Mouse (Mus musculus): ENCODE data around the gene Rangap1.
"Not testable (repeated sequence)": the region's sequence is repeated elsewhere in the genome, so short reads cannot be mapped to it uniquely, and the experiment has no call there.

The Rangap1 gene

DNA sequence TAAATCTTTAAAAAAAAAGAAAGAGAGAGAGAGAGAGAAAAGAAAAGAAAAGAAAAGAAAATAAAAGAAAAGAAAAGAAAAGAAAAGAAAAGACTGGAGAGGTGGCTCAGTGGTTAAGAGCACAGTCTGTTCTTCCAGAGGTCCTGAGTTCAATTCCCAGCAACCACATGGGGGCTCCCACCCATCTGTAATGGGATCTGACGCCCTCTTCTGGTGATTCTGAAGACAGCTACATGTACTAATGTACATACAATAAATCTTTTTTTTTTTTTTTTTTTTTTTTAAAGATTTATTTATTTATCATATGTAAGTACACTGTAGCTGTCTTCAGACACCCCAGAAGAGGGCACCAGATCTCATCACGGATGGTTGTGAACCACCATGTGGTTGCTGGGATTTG, 3.0 kb downstream of the Rangap1 start:
- DNase-seq (ENCODE audit: low spot score), result not testable (repeated sequence)

DNA sequence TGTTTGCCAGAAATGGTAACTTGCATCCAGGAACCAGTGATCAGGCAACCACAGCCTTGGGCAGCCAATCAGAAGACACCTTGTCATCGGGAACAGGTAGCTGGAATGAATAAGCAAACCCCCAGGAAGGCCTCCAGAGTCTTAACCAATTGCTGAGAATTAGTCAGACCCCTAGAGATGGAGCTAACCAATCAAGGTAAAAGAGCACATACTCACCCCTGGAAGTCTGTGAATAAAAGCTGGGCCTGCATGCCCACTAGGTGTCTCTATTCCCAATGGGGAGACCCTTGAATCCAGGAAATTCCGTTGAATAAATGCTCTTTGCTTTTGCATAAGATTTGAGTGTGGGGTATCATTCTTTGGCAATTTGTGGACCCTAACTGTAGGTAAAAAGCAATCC, 5.4 kb downstream of the Rangap1 start:
- DNase-seq (ENCODE audit: low spot score), result peak; percentile 39

DNA sequence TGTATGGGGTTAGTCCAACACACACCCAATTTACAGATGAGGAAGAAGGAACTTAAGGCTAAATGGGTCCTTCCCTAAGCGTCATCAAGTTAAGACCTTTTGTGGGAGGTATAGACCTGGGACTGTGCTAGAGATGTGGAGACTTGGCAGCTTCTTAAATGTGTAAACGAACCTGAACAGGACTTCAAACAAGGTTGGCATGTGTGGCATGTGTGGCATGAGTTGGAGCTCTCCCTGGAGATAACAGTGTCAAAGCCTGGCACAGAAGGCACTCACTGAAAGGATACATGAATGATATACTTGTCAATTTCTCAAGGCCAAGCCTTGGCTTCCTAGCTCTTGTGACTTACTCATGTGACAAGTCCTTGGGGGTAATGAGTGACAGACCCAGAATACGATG, 6.0 kb downstream of the Rangap1 start:
- DNase-seq (ENCODE audit: low spot score), result no peak

DNA sequence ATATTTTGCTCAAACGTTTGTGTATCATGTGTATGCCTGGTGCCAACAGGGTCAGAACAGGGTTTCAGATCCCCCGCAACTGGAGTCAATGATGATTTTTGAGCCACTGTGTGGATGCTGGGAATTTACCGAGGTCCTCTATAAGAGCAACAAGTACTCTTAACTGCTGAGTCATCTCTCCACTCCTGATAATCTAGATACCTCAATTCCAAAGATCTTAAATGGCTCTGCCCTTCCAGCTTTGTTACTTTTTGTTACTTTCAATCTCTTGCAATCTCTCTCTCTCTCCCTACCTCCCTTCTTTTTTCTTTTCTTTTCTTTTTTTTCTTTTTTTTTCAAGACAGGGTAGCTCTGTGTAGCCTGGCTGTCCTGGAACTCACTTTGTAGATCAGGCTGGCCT, 10.3 kb downstream of the Rangap1 start:
- DNase-seq (ENCODE audit: low spot score), result no peak

- peak; percentile 100 for DNase-seq (ENCODE audit: low spot score)
These were observed 15.3 kb downstream of the Rangap1 start for GRCm38 (mm10) chr15:81729792-81730635.

DNA sequence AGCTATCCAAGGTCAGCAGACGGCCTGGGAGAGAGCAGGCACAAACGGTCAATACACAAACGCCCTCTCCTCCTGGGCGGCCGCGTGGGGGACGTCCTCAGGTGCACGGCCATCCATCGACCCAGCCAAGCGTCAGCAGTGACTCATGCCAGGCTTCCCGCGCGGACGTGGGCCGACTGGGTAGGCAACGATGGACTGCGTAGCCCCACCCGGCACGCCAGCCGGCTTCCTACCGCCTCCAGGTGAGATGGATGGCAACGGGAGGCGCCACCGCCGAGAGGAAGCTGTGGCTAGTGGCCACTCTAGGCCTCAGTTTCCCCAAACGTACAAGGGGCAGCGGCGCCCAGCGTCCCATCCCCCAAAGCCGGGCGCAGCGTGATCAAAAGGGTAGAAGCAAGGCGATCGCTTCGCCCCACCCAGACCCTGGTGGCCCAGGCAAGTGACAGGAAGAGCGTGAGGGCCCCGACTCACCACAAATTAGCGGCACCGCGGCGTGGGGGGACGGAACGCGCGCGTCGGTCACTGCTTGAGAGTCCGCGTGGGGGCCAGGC, 16.0 kb downstream of the Rangap1 start:
- DNase-seq (ENCODE audit: low spot score), result peak; percentile 75

DNA sequence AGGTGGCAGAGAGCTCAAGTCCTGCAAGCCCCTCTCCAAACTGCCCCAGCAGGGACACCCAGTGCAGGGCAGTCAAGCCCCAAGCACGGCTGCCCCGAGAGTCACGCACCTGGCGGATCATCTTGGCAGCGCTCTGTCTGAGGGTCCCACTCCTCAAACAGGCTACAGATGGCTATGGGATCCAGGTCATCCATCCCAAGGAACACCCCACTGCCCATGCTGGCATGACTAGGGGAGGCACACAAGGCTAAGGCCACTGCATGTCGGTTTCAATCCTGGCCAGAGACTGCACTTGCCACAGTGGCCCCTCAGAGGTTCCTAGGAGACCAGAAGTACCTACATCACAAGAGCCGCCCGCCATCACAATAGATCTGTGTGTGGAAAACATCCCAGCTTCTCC, 19.4 kb downstream of the Rangap1 start:
- no peak for DNase-seq (ENCODE audit: low spot score)

DNA sequence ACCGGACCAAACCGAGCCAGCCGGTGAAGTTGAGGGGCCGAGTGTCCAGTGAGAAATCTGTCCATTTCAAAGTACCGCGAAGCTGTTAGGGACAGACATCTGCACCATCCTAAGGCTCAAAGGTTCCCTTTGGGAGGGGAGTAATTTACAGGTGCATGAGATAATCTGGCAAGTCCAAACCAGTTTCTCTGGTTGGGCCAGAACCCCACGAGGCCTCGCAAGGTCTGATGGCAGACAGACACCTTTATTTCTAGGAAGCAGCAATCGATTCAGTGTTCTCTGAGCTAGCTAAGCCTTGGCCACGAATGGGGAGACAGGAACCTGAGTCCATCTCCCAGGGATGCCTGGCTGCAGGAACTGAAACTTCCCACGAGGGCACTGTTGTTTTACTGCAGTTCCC, 21.7 kb downstream of the Rangap1 start:
- DNase-seq (ENCODE audit: low spot score), result no peak

GRCm38 (mm10) chr15:81722361-81722760, 23.0 kb downstream of the Rangap1 start:
- DNase-seq (ENCODE audit: low spot score), result no peak

GRCm38 (mm10) chr15:81719139-81719531, 26.2 kb downstream of the Rangap1 start:
- DNase-seq (ENCODE audit: low spot score), result no peak

DNA sequence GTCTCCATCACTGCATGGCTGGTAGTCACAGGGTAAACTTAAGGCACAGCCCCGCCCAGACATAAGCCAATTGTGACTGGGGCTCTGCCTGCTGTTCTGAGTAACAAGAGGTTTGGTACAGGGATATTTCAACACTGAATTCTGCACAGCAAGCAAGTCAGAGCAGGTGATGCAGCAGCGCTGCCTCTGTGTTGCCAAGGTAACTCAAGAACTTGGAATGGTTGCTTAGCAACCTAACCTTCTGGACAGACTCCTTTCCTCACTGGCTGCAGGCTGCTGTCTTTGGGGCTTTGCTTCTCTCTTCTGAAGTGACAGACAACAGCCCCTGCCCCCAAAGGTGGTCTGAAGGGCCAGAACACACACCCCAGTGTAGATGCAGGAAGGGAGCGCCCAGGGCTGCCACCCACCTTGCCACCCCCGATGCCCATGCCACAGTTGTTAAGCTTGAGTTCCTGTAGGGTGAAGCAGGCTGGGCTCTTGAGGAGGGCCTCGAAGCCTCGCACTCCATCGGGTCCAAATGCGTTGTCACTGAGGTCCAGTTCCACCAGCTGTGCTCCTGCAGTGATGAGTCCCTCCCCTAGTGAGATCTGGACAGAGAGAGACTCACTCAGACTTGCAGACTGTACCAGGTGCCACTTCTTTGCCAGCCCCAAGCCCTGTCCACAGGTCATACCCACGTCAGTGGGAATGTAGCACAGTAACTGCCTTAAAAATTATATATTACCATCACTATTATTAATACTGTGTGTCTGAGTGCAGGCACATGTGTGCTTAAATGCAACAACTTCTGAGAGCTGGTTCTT, 26.8 kb downstream of the Rangap1 start:
- peak; percentile 84 for DNase-seq (ENCODE audit: low spot score)

DNA sequence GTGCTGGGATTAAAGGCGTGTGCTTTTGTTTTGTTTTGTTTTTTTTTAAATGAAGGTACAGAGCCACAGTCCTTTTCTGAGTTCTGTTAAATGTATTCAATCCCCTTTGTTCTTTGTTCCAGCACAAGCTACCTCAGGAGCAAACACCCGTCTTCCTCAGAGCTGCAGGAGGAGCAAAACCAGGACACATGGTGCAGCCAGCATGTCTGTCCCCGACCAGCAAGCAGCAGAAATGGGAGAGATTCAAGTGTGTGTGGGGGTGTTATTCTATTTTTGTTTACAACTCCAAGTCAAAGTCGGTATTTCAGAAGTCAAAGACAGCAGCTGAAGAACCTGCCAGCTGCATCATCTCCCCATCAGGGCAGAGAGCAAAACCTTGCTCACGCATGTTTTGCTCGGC, 31.6 kb downstream of the Rangap1 start:
- no peak for DNase-seq (ENCODE audit: low spot score)

GRCm38 (mm10) chr15:81710801-81711200, 34.5 kb downstream of the Rangap1 start:
- DNase-seq (ENCODE audit: low spot score), result no peak

DNA sequence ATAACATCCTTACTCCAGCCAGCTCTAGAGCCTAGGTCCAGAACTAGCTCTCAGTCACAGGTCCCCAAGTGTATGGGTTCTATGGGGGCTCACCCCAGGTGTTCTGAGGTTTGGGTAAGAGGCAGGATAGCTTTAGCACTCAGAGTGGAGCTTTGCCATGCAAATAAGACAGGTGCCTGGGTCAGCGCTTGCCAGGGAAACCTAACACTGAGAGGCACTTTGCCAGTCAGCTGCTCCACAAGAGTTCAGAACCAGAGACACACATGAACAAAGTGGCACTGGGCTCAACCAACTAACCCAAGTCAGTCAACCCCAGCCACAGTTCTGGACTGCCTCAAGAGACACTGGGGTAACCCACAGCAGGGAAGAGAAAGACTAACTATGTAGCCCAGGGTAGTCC, 35.6 kb downstream of the Rangap1 start:
- DNase-seq (ENCODE audit: low spot score), result no peak

DNA sequence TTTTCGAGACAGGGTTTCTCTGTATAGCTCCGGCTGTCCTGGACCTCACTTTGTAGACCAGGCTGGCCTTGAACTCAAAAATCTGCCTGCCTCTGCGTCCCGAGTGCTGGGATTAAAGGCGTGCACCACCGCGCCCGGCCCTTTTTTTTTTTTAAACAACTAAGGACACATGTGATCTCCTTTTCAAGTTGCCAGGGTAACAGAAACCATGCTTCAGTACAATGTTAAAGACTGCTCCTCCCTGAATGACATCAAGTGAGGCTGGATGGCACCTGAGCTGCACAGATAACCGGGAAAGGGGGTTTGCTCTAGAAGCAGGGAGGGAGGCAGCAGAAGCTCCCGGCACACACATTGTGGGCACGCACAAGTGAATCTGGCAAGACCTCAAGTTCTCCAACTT, 36.3 kb downstream of the Rangap1 start:
- no peak for DNase-seq (ENCODE audit: low spot score)

DNA sequence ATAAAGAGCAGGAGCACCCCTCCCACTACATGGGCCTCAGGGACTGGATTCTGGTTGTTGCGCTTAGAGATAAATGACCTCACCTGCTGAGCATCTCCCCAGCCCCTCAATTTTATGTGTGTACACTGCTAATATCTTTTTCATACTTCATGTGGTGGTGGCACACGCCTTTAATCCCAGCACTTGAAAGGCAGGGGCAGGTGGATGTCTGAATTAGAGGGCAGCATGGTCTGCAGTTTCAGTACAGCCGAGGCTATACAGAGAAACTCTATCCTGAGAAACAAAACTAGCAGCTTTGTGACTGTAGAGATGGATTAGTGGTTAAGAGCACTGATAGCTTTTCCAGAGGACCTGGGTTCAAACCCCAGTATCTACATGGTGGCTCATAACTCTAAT, 42.2 kb downstream of the Rangap1 start:
- no peak for DNase-seq (ENCODE audit: low spot score)

DNA sequence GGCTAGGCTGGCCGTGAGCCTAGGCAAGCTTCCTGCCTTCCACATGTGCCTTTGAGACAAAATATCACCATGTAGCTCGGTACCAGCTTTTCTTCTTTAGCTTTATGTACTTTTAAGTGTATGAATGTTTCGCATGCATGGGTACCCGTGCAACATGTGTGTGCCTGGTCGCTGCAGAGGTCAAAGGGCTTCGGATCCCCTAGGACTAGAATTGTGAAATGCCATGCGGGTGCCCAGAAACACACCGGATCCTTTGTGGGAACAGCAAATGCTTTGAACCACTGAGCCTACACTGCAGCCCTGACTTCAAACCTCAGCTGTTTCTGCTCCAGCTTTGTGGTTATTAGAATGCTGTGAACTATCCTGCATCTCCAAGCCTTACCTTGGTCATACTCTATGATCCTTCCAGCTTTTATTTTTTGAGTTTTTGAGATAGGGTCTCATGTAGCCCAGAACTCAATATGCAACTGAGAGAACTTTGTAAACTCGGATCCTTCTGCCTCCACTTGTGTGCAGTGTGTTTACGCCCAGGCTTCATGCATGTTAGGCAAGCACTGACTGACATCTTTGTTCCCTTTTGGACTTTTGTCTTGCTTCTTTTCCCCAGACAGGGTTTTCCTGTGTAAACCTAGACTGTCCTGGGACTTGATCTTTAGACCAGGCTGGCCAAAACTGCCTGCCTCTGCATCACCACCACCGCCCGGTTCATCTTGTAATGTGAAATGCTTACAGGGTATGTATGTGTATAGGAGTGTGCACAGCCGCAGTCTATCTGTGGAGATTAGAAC, 42.8 kb downstream of the Rangap1 start:
- no peak for DNase-seq (ENCODE audit: low spot score)

GRCm38 (mm10) chr15:81701350-81701749, 44.0 kb downstream of the Rangap1 start:
- not testable (repeated sequence) for DNase-seq (ENCODE audit: low spot score)

DNA sequence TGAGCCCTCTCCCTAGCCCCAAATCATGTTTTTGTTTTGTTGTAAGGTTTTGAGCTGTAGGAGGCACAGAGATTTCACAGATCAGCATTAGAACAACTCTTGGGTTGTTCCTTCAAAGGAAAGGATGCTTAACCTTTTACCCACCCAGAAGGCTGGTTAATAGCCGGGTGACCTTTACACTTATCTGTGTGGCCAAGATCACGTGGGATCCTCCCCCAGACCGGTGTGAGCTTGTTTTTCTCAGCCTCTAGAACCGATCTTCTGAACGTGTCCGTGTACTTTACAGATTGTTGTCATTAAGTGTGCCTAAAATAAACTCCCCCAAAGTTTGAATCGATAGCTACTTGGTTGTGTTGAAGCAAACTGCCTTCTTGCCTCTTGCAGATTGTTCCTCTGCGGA, 44.7 kb downstream of the Rangap1 start:
- DNase-seq (ENCODE audit: low spot score), result no peak

DNA sequence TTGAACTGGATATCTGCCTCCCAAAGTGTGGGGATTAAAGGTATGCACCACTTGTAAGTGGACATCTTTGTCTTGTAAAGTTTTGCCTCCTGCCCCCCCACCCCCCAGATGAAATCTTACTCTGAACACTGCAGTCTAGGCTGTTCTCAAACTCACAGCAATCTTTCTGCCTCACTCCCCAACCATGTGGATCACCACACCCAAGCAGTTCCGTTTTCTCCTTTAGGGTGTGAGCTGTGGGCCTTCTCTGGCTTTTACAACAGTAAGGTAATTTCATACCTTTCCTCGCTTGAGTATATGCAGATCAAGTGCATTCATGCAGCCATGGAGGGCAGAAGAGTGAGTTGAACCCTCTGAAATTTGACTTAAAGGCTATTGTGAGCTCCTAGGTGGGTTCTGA, 45.2 kb downstream of the Rangap1 start:
- DNase-seq (ENCODE audit: low spot score), result no peak

DNA sequence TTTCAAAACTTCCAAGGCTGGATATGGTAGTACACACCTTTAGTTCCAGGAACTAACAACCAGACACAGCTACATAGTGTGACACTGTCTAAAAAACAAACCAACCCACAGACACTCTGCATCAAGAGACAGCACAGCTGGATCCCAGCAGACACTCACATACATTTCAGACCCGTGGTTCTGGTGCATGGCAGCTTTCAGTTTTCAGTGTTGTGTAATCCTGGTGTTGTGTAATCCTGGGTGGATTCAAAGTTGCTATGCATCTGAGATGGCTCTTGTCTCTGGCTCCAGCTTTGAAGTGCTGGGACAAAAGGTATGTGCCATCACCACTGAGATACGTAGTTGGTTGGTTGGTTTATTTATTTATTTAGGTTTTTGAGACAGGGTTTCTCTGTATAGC, 46.8 kb downstream of the Rangap1 start:
- DNase-seq (ENCODE audit: low spot score), result no peak

- DNase-seq (ENCODE audit: low spot score), result peak; percentile 66
These were observed 47.5 kb downstream of the Rangap1 start for GRCm38 (mm10) chr15:81697847-81698246.

All from MN1 (cell line).